Mouse (Mus musculus) retina, embryonic 14.5 days (tissue): Measurements from ENCODE around the gene Nkx2-2.
"Not testable (repeated sequence)": the region's sequence is repeated elsewhere in the genome, so short reads cannot be mapped to it uniquely, and the experiment has no call there.

Experiments used
- DNase-seq: peaks from one replicate; pipeline ENCODE4 v3.0.0-alpha.2; 2015; ENCODE audit warnings: low spot score

Gene Nkx2-2

DNA sequence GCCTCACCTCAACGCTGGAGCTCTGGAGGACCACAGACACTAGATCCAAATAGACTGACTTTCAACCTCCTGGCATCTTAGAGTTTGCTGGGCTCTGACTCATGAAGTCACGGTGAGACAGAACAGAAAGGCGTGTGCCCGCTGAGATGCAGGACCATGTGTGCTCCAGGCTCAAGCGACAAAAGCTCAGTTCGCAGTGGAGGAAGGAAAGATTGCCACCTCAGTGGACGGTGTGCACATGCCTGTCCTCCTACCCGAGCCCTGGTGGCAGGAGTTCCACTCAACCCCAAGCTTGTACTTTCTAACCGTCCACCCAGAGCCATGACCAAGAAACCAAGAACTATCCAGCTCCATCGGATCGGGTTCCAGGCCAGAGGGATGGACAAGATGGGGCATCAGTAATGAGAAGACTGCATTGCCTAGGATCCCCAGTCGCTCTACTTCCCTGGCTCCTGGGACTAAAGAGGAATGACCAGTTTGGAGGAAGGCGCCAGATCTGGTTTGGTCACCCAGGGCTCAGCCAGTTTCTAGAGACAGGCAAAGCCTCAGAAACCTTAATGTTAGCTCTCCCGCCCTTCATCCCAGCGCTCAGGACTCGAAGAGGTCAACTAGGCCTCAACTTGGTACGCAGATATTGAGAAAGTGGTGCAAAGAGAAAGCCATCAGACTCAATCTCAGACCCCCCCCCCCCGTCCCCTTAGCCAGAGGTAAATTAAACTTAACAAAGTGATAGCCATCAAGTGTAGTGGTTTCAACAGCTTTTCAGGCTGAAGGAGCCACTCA lies 11.9 kb downstream of the Nkx2-2 start:
- peak; percentile 11 for DNase-seq

DNA sequence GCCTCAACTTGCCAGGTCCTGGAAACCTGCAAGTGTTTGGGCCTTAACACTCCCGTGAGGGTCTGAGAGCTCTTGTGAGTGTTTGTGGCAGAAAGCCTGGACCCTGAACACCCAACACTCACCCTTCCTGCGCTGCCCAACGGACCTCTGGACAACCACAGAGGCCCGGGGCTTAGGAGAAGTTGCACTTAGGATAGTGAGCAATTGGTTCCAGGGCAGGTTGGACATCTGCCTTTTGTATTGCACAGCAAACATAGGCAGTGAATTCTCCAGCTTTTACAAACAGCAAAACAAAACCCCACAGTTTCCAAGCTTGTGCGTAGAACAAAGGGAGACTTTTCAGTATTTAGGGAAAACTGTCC lies 12.8 kb downstream of the Nkx2-2 start:
- no peak for DNase-seq

DNA sequence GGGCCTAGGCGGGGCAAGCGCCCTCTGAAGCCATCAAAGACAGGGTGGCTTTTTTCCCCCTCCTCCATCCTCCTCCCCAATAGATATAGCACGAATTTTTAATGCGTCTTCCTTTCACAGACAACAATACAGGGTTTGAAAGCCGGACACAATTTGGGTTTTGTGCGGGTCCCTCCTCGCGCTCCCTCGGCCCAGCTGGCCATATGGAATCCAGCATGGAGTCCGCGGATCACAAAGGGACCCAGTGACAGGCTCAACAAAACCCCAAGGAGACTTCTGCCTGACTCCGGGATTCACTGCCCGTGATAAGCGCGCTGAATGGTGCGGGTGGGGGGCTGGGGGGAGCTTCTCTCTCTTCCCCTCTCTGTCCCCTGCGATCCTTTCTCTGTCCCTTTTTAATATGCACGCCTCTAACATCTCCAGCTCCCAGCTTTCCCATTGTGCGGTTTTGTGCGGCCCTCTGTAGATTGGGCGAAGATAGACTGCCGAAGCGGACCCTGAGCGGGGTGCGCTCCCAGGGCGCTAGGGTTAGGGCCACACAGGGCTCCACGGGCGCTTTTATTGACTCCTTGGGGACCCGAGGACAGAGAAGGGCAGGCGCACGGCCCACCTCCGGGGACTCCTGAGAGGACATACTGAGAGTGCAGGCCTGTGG lies 13.3 kb downstream of the Nkx2-2 start:
- peak; percentile 22 for DNase-seq

DNA sequence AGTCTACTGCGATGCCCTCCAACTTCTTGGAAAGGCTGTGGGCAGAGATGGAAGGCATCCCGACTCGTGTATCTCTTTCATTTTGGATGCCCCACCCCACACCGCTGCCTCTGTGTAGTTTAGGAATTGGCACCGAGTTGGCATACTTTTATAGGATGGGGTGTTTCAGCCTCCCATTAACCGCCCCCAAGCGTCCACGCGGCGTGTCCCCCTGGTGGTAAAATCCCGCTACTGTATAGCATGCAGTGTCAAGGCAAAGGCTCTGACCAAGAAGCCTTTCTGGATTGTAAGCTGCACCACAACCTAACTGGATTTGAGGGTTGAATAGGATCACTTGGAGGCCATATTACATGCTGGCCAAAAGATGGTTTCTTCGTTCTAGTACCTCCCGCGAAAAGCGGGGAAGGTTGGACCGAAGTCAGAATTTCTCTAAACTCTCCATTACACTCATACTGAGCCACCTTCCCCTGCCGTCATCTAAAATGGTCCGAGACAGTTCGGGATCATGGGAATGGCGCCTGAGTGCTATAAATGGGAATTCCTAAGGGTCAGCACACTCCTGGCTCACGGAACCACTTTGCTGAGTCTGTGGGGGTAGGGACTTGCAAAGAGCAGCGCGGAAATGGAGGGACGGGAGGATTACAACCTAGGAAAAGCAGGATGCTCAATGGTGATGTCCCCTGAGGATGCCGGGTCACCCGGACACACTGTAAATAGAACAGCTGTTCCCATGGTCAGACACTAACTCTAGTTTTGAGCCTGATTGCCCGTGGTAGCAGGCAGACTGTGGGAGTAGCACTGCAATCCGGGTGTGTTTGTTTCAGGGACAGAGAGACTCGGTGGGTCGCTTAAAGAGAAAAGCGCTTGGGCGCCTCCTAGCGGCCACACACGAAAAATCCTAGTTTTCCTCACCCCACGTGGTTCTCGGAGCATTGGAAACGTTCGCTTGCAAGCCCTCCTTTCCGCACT lies 15.7 kb downstream of the Nkx2-2 start:
- DNase-seq = peak; percentile 91

DNA sequence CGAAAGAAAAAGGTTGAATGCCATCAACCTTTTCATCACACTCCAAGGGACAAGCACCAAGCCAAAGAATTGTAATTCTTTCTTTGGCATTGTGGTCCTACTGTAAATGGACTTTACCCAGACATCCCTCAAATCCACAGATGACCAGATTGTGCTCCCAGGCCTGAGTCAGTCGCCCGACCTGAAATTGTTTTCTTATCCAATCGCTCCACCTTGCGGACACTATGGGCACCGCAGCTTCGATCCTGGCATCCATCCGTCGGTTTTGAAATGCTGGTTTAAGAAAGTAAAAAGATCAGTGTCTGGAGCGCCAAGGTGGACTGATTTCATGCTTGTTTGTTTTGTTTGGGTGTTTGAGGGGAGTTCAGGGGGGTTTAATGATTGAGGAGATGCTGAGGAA lies 16.4 kb downstream of the Nkx2-2 start:
- DNase-seq = peak; percentile 93

DNA sequence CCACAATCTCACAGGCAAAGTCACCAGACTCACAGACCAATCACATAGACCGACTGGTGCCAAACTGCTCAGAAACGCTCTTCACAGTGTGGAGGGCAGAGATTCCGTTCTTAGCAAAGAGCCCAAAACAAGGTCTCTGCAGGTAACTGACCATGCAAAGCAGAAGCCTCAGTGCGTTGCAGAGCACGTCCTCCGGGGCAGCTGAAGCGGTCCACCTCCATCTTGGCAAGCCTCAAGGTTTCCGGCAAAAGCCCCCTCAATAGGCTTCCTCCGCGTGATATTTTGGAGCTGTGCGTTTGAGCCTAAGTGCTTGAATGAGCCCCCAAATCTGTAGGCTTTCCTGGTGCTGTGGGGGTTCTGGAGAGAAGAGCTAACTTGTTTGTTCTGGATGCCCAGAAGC lies 18.7 kb downstream of the Nkx2-2 start:
- no peak for DNase-seq

DNA sequence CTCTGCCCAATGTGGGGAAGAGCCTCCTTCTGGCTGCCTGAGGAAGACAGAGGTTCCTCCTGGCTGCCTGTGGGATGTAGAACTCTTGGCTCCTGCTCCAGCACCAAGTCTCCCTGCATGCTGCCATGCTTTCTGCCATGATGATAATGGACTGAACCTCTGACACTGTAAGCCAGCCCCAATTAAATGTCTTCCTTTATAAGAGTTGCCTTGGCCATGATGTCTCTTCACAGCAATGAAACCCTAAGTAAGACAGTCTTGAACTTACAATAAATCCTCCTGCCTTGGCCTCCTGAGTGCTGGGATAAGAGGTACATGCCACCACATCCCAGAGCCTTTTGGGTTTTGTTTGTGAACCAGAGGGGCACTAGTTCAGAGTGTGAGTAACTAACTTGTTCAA lies 20.3 kb downstream of the Nkx2-2 start:
- no peak for DNase-seq

DNA sequence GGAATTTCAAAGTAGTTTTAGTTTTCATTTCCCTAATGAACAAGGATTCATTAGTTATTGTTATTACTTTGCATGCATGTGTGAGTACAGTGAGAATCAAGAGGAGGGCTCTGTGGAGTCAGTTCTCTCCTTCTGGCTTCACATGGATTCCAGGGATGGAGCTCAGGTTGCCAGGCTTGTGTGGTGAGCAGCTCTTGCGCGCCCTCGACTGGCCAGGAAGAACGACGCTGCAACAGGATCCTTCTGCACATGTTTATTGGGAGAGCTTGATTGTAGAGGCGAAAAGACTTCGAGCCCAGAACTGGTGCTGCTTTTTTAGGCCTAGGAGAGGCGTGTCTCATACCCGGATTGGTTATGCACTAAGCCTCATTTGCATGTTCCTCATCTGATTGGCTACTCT lies 23.5 kb downstream of the Nkx2-2 start:
- DNase-seq = not testable (repeated sequence)

DNA sequence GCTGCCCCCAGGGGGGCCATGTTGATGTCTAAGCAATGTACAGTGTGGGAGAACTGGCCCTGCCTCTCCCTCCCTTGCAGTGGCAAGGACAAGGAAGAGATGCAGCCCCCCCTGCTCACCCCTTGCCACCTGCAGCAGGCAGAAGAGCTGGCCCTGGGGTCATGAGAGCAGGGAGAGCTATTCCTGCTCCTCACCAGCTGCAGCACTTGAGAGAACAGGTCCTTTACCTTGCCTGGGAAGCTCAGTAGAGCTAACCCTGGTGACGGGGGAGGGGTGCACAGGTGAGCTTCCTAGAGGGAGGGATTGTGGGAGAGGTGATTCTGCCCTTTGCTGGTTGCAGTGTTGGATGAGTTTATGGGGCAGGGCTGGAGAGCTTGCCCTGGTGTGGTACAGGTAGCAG lies 28.2 kb downstream of the Nkx2-2 start:
- DNase-seq = no peak

DNA sequence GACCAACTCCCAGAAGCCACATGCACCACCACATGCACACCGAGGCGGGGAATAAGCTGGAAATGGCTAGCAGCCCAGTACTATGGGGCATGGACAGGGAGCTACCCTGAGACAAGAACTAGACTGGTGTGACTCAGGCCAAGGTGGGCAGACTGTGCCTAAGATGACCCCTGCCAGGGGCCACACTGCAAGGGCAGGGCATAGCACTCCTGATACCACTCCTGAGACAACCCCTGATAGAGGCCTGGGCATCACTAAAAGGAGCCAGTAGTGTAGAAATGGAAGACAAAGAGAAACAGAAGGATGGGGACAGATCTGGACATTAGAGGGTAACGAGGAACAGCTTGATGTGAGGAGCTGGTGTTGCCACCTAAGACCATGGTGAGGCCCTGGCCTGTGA lies 28.7 kb downstream of the Nkx2-2 start:
- no peak for DNase-seq

DNA sequence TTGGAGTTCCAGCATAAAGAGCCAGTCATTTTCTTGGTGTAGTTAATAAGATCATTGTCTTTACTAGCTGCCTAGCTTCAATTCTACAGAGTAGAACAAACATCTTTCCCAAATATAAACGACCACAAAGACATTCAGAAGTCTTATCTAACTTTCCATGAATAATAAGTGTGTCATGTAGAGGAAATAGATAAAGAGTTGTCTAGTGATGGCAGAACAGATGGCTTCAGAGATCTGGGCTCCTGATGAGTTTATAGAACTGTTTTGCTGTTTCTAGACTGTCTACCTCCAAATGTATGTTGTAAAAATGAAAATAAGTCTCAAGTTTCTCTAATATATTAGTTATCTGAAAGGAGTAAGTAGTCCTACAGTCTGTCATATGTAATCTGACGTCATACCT lies 41.5 kb downstream of the Nkx2-2 start:
- DNase-seq = no peak
